9 mouse cellular contexts compared by ENCODE assay signal in the genomic region with DNA sequence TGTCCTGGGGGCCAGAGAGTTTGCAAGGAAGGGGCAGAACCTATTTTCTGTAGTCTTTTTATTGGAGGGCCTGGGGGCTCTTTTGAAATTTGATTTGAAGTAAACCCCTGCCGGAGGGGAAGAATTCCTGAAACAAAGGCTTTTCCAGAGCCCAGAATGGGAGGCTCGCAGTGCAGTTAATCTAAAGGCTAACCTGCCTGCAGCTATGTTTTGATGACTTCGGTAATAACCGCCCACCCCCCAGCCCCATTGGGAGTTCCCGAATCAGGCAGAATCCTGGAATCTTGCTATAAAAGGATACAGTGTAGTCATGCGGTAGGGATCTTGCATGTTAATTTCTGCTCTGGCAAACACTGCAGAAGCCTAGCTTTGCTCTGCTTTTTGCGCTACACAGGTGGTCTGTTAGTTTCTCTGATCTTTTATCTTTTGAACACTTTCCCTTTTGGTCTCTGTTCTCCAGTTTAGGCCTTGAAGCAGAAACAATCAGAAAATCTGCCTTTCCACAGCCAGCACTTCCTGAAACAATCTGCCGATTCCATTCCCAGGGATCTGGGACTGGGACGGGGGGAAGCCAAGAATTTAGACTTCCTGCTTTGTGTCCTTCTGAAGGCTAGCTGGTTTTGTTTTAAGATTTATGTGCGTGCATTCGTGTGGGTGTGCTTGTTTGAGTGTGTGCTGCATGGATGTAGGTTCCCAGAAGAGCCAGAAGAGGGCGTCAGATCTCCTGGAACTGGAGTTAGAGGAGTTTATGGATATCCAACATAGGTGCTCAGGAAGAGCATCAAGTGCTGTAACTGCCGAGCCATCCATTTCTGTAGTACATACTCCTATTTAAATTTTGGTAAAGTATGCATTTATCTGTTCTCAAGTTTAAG. TPM values are rescaled to one million over a fixed set of nuclear protein-coding genes. Genes with fewer than 3 reads are reported as not detected.
A peak's percentile ranks its signal among the peaks of the same experiment; 100 is the strongest.
DNase-seq lines count a peak whose midpoint lies in the region; ATAC-seq and TF ChIP-seq lines count a peak whose summit lies in the region.
"Had no signal": no experiment of that assay in that cellular context is flagged by ENCODE, and none has a peak within 500 bp of the region (broad histone marks: within the 10 kb centered on the region; RNA-seq: fewer than 3 reads in every experiment).

No protein-coding gene starts in this region.

- H3K4me2 ChIP-seq in heart, embryonic 16.5 days (ENCODE audit: low read depth, low read length), result peak overlapping the region; percentile 81

- H3K9me3 ChIP-seq in heart, embryonic 16.5 days (replicated peaks; ENCODE audit: control insufficient read depth, low read length), result no peaks in the 10 kb centered on the region

- H3K27ac ChIP-seq in layer of hippocampus, adult 2 months, result peak overlapping the region; percentile 16; the same call in 1 of the 2 replicates
- H3K27ac ChIP-seq in heart, embryonic 16.5 days (ENCODE audit: low read length), result peak overlapping the region; percentile 28
- no peak overlapping the region for H3K27ac ChIP-seq in liver, adult 2 months (replicated peaks; ENCODE audit: insufficient read depth, low read depth, low read length)
- H3K27ac ChIP-seq: macrophage had no signal

- H3K4me1 ChIP-seq in heart, embryonic 16.5 days (ENCODE audit: control insufficient read depth, insufficient read depth, low read length), result peaks cover 36% of the 10 kb centered on the region
- 0 out of 2 replicates have a peak, but pooled peaks cover 2% of the 10 kb centered on the region for H3K4me1 ChIP-seq in liver, adult 2 months (ENCODE audit: control insufficient read depth, insufficient read depth, low read length)

- TF ChIP-seq POLR2A in liver, adult 2 months (IDR thresholded peaks at IDR 0.05; ENCODE audit: extremely low read depth, insufficient read depth, low read length), result no peak

- no peaks in the 10 kb centered on the region for H3K27me3 ChIP-seq in heart, embryonic 16.5 days (ENCODE audit: control insufficient read depth, insufficient read depth, low read length)
- peaks cover 7% of the 10 kb centered on the region for H3K27me3 ChIP-seq in liver, adult 2 months (ENCODE audit: control insufficient read depth, insufficient read depth, low read length)

- peak; percentile 68 for TF ChIP-seq CTCF in layer of hippocampus, adult 2 months (conservative IDR thresholded peaks at IDR 0.05)
- no peak for TF ChIP-seq CTCF in liver, adult 2 months (IDR thresholded peaks at IDR 0.05; ENCODE audit: low read depth, low read length)

- WGBS in heart, embryonic 16.5 days, result 21% methylated on average over 13 of the region's 13 CpGs
- WGBS in liver, adult 2 months, result 62% methylated on average over 13 of the region's 13 CpGs

- H3K9ac ChIP-seq in heart, embryonic 16.5 days (ENCODE audit: low read length), result peak overlapping the region; percentile 43
- no peak overlapping the region for H3K9ac ChIP-seq in liver, adult 2 months (ENCODE audit: low read depth, low read length)

- no peaks in the 10 kb centered on the region for H3K79me2 ChIP-seq in liver, adult 2 months (ENCODE audit: control insufficient read depth, insufficient read depth, low read length)

- H3K4me3 ChIP-seq in layer of hippocampus, adult 2 months, result peak overlapping the region; percentile 90
- H3K4me3 ChIP-seq in heart, embryonic 16.5 days (ENCODE audit: low read length), result peak overlapping the region; percentile 84
- H3K4me3 ChIP-seq in liver, adult 2 months (ENCODE audit: insufficient read depth, low read depth, low read length), result no peak overlapping the region

- H3K36me3 ChIP-seq in heart, embryonic 16.5 days (ENCODE audit: control insufficient read depth, insufficient read depth), result no peaks in the 10 kb centered on the region
- no peaks in the 10 kb centered on the region for H3K36me3 ChIP-seq in liver, adult 2 months (ENCODE audit: control insufficient read depth, insufficient read depth, low read length)

- no peak for ATAC-seq in heart, embryonic 16.5 days (replicated peaks; ENCODE audit: extremely low read depth, insufficient read depth, low FRiP score)
- no peak for ATAC-seq in megakaryocyte-erythroid progenitor cell, adult 5-6 weeks (replicated peaks; ENCODE audit: low FRiP score, low TSS enrichment, poor library complexity, severe bottlenecking)

- DNase-seq in layer of hippocampus, adult 2 months (ENCODE audit: low spot score in 2 of 2), result peak in 1 of 2 experiments; percentile 3
- DNase-seq in layer of hippocampus, adult 9-10 months (ENCODE audit: low spot score), result no peak
- peak; percentile 55 for DNase-seq in embryo, embryonic 10 days (ENCODE audit: low spot score)
- DNase-seq in liver, adult 2 months (ENCODE audit: extremely low read depth, low read depth, low spot score), result peak; percentile 2
- peak; percentile 32 to 41 for DNase-seq in right cerebral cortex, postnatal 10 days (ENCODE audit: low spot score in 2 of 2)
- DNase-seq in adrenal gland, adult 8-10 months, result no peak

RNA-seq across cellular contexts. Expression of a gene that starts 2.2 kb away (rescaled TPM):
- total RNA-seq in layer of hippocampus, adult 2 months (2021), result 10 to 100 TPM; 62.1 to 68.2 TPM
- 41.9 and 44.7 TPM in 2 replicates for polyA plus RNA-seq in heart, embryonic 16.5 days (2015; fragmentation: Nextera tagmentation; extraction: Ambion mirVana)
- 1.5 and 1.6 TPM in 2 replicates for total RNA-seq in liver, adult 2 months (2014; rRNA removed)
- 0.26 and 0.59 TPM in 2 replicates for polyA plus RNA-seq in liver, adult 2 months (2012; rRNA removed)
- total RNA-seq in adrenal gland, adult 8-10 months (2022), result 10 to 100 TPM; 10.2 to 16.4 (median 13.9) TPM
- total RNA-seq in megakaryocyte-erythroid progenitor cell, adult 5-6 weeks (2014; fragmentation: Nextera tagmentation), result not detected in 2 replicates
- total RNA-seq in megakaryocyte-erythroid progenitor cell, adult 5-6 weeks (2017), result 0.14 TPM in 1 of 2 replicates, not detected in the other

RNA-seq across cellular contexts. Expression of a gene that starts 34.4 kb away (rescaled TPM):
- total RNA-seq in layer of hippocampus, adult 2 months (2021), result 10 to 100 TPM; 39.6 TPM
- polyA plus RNA-seq in heart, embryonic 16.5 days (2015; fragmentation: Nextera tagmentation; extraction: Ambion mirVana), result 4.7 and 5.6 TPM in 2 replicates
- total RNA-seq in liver, adult 2 months (2014; rRNA removed), result 0.20 and 0.28 TPM in 2 replicates
- polyA plus RNA-seq in liver, adult 2 months (2012; rRNA removed), result 0.07 TPM in 1 of 2 replicates, not detected in the other
- 10 to 100 TPM in 1 of 4 experiments, 1 to 10 TPM in 3; 2.8 to 10.6 (median 4.9) TPM for total RNA-seq in adrenal gland, adult 8-10 months (2022)
- total RNA-seq in megakaryocyte-erythroid progenitor cell, adult 5-6 weeks (2014; fragmentation: Nextera tagmentation), result 4.2 and 9.0 TPM in 2 replicates
- 1.3 and 3.1 TPM in 2 replicates for total RNA-seq in megakaryocyte-erythroid progenitor cell, adult 5-6 weeks (2017)

RNA-seq across cellular contexts. Expression of a gene that starts 46.2 kb away (rescaled TPM):
- 10 to 100 TPM; 93.4 to 94.8 TPM for total RNA-seq in layer of hippocampus, adult 2 months (2021)
- 32.9 and 35.3 TPM in 2 replicates for polyA plus RNA-seq in heart, embryonic 16.5 days (2015; fragmentation: Nextera tagmentation; extraction: Ambion mirVana)
- 21.3 and 21.7 TPM in 2 replicates for total RNA-seq in liver, adult 2 months (2014; rRNA removed)
- 11.1 and 13.1 TPM in 2 replicates for polyA plus RNA-seq in liver, adult 2 months (2012; rRNA removed)
- total RNA-seq in adrenal gland, adult 8-10 months (2022), result 10 to 100 TPM; 45.2 to 68.6 (median 63.7) TPM
- total RNA-seq in megakaryocyte-erythroid progenitor cell, adult 5-6 weeks (2014; fragmentation: Nextera tagmentation), result 37.2 and 51.3 TPM in 2 replicates
- total RNA-seq in megakaryocyte-erythroid progenitor cell, adult 5-6 weeks (2017), result 43.5 and 48.0 TPM in 2 replicates

Comparison
In these comparisons a context has a peak if more than half of its experiments do, and no peak if none do; other contexts are left out.
1. DNase-seq: peak in embryo, embryonic 10 days (single experiment), liver, adult 2 months (single experiment) and right cerebral cortex, postnatal 10 days (2 of 2); none in layer of hippocampus, adult 9-10 months (single experiment) and adrenal gland, adult 8-10 months (single experiment).